Mouse (Mus musculus): ENCODE data around the gene Hmcn1. TPM values are rescaled to one million over a fixed set of nuclear protein-coding genes. Genes with fewer than 3 reads are reported as not detected.

Gene Hmcn1
- total and polyA plus RNA-seq, 3 experiments, result not detected

DNA sequence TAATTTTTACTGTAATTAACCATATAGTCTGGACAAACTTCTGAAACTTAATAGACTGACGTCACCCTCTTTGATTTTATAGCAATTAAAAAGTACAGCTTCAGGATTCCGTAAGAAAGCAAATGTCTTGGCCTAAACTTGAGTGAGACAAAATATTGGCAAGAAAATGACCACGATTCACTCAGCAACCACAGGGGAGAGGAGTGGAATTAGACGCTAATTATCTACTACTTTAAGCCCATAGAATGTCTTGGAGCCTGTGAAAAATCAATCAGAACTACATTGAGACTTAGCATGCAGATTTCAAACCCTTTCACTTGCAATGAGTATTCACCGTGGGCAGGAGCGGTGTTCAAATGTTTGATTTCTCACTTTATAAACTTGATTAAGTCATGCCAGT is 159.8 kb downstream of the Hmcn1 start:
- Histone ChIP-seq H3K9ac (ENCODE audit: control insufficient read depth, low read depth, low read length, poor library complexity, severe bottlenecking) (no peak overlapping the region), H3K4me1 (ENCODE audit: control insufficient read depth in 1 of 2, insufficient read depth in 2 of 2, low read length in 2 of 2) (no peaks in the 10 kb centered on the region), H3K27ac (ENCODE audit: control insufficient read depth, low read depth, low read length) (no peak overlapping the region), H3K79me2 (ENCODE audit: control insufficient read depth, insufficient read depth, low read length, poor library complexity) (no peaks in the 10 kb centered on the region), H3K36me3 (ENCODE audit: control insufficient read depth in 1 of 2, insufficient read depth in 2 of 2, low read length in 2 of 2) (no peaks in the 10 kb centered on the region), H3K9me3 (replicated peaks; ENCODE audit: insufficient read depth, low read length) (no peaks in the 10 kb centered on the region), H3K4me3 (ENCODE audit: control insufficient read depth in 1 of 2, insufficient read depth in 1 of 2, low read depth in 2 of 2, low read length in 2 of 2) (no peak overlapping the region), H3K27me3 (ENCODE audit: control insufficient read depth in 1 of 2, insufficient read depth in 2 of 2, low read length in 2 of 2) (peaks cover 0 to 2% of the 10 kb centered on the region in 2 experiments; a peak in 2 of 4 replicates)
- DNase-seq (ENCODE audit: low read depth, low spot score), result no peak
- TF ChIP-seq ETS1 (IDR thresholded peaks at IDR 0.05; ENCODE audit: low read depth, low read length) (no peak), SMC3 (IDR thresholded peaks at IDR 0.05; ENCODE audit: low read depth, low read length) (no peak), USF2 (IDR thresholded peaks at IDR 0.05; ENCODE audit: borderline replicate concordance in 1 of 2, insufficient read depth in 1 of 2, low read depth in 1 of 2, low read length in 2 of 2) (no peak), MAX (IDR thresholded peaks at IDR 0.05; ENCODE audit: low read length) (no peak), MYB (IDR thresholded peaks at IDR 0.05; ENCODE audit: low read depth, low read length) (no peak), TAL1 (IDR thresholded peaks at IDR 0.05; ENCODE audit: low read length) (no peak), MYC (IDR thresholded peaks at IDR 0.05; ENCODE audit: low read depth, low read length) (no peak)

DNA sequence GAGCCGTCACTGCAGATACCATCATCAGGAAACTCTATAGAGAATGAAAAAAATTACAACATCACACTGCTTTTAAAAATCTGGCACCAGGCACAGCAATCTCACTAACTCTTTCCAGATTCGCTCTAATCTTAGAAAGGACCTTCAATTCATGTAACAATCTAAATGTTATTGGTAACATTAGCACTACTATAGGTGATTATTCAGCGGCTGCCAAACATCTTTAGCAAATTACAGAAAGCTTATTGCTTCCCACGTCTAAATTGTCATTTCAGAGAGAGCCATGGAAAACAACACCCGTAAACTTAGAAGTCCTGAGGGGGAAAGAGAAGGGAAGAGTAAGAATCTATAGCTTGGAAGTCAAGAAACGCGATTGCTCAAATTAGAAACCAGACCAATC is 163.4 kb downstream of the Hmcn1 start:
- Histone ChIP-seq H3K27ac (ENCODE audit: control insufficient read depth, low read depth, low read length) (no peak overlapping the region), H3K4me1 (ENCODE audit: control insufficient read depth in 1 of 2, insufficient read depth in 2 of 2, low read length in 2 of 2) (no peaks in the 10 kb centered on the region), H3K27me3 (ENCODE audit: control insufficient read depth in 1 of 2, insufficient read depth in 2 of 2, low read length in 2 of 2) (peaks cover 0 to 2% of the 10 kb centered on the region in 2 experiments; a peak in 2 of 4 replicates), H3K9me3 (replicated peaks; ENCODE audit: insufficient read depth, low read length) (no peaks in the 10 kb centered on the region), H3K36me3 (ENCODE audit: control insufficient read depth in 1 of 2, insufficient read depth in 2 of 2, low read length in 2 of 2) (no peaks in the 10 kb centered on the region), H3K9ac (ENCODE audit: control insufficient read depth, low read depth, low read length, poor library complexity, severe bottlenecking) (no peak overlapping the region), H3K79me2 (ENCODE audit: control insufficient read depth, insufficient read depth, low read length, poor library complexity) (no peaks in the 10 kb centered on the region), H3K4me3 (ENCODE audit: control insufficient read depth in 1 of 2, insufficient read depth in 1 of 2, low read depth in 2 of 2, low read length in 2 of 2) (no peak overlapping the region)
- no peak for DNase-seq (ENCODE audit: low read depth, low spot score)
- TF ChIP-seq MYC (IDR thresholded peaks at IDR 0.05; ENCODE audit: low read depth, low read length) (no peak), POLR2AphosphoS2 (IDR thresholded peaks at IDR 0.05; ENCODE audit: low read length) (no peak), ZC3H11A (IDR thresholded peaks at IDR 0.05; ENCODE audit: low read depth, low read length) (no peak), GATA1 (IDR thresholded peaks at IDR 0.05; ENCODE audit: low read depth, low read length) (no peak), GABPA (IDR thresholded peaks at IDR 0.05; ENCODE audit: low read depth, low read length) (no peak), MAFK (IDR thresholded peaks at IDR 0.05; ENCODE audit: borderline replicate concordance, low read depth, low read length) (no peak), NRF1 (IDR thresholded peaks at IDR 0.05; ENCODE audit: insufficient read depth, low read depth, low read length, poor library complexity, severe bottlenecking) (no peak), ELF1 (IDR thresholded peaks at IDR 0.05; ENCODE audit: low read depth, low read length) (no peak), CTCF (IDR thresholded peaks at IDR 0.05 in 2 of 3, conservative IDR thresholded peaks at IDR 0.05 in 1 of 3; ENCODE audit: control insufficient read depth in 1 of 3, insufficient read depth in 1 of 3, low read depth in 2 of 3, low read length in 3 of 3, poor library complexity in 1 of 3, severe bottlenecking in 1 of 3) (no peak), ZNF384 (IDR thresholded peaks at IDR 0.05; ENCODE audit: low read depth, low read length) (no peak), EP300 (IDR thresholded peaks at IDR 0.05; ENCODE audit: low read depth in 1 of 2, low read length in 2 of 2) (no peak)
